Mouse (Mus musculus): Measurements from ENCODE around the gene Sh3rf1.

DNA sequence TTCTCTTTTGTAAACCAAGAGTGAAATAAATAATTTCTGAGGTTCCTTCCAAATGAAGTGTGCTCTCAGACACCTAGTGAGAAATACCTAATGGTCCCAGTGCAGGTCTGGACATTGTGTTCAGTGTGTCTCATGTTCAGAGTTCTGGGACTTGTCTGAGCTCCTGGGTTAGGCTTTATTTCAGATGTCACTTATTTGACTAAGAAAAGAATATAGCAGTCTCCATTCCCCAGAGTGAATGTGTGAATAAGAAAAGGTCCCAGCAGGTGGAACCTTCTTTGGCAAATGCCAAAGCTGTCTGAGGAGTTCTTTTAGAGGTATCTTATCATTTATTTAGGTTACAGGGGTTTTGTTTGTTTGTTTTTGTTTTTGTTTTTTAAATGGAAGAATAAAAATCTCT, 85.2 kb downstream of the Sh3rf1 start:
- no peak for TF ChIP-seq EP300 (IDR thresholded peaks at IDR 0.05; ENCODE audit: low read depth)
- TF ChIP-seq CTCF (IDR thresholded peaks at IDR 0.05; ENCODE audit: low read depth), result no peak

Data from liver, postnatal 0 days (tissue).